Mouse (Mus musculus) stomach, postnatal 0 days (tissue): ENCODE measurements at regions not wholly inside any gene's neighbourhood (a gene's known extent, or its start where the extent isn't known, plus 50 kb on each side); places are given as distances from the start of the nearest gene placed in this dataset.

Experiments used
- ATAC-seq: fragments of 200-750 bp; cut with Nextera tagmentation; 2 replicates; pipeline ENCODE4 v1.8.0; 2017; ENCODE audit not compliant: low FRiP score, low TSS enrichment
- DNase-seq: peaks from one replicate; pipeline ENCODE4 v3.0.0-alpha.2; 2016; ENCODE audit warnings: low spot score
- H3K27ac ChIP-seq: fragments of 300-500 bp; sonication (generic); replicated peaks from 2 replicates; pipeline ENCODE4 v1.5.1; 2014; ENCODE audit warnings: mild to moderate bottlenecking, control low read depth
- H3K27me3 ChIP-seq: fragments of 300-500 bp; sonication (generic); 2 replicates; pipeline ENCODE4 v1.6.1; 2014; ENCODE audit warnings: low read length; ENCODE audit not compliant: control insufficient read depth, insufficient read depth
- H3K36me3 ChIP-seq: fragments of 300-500 bp; sonication (generic); 2 replicates; pipeline ENCODE4 v1.6.1; 2014; ENCODE audit warnings: low read length, mixed read lengths; ENCODE audit not compliant: control insufficient read depth, insufficient read depth
- H3K4me1 ChIP-seq: fragments of 300-500 bp; sonication (generic); replicated peaks from 2 replicates; pipeline ENCODE4 v1.6.1; 2014; ENCODE audit warnings: antibody characterized with exemption; ENCODE audit not compliant: control insufficient read depth, insufficient read depth
- H3K4me2 ChIP-seq: fragments of 300-500 bp; sonication (generic); replicated peaks from 2 replicates; pipeline ENCODE4 v1.6.1; 2014; ENCODE audit warnings: low read depth, mild to moderate bottlenecking, control low read depth, moderate library complexity
- H3K4me3 ChIP-seq: fragments of 300-500 bp; sonication (generic); 2 replicates; pipeline ENCODE4 v1.5.1; 2014; ENCODE audit warnings: low read depth, low read length, control low read depth
- H3K9ac ChIP-seq: fragments of 300-500 bp; sonication (generic); 2 replicates; pipeline ENCODE4 v1.6.1; 2014; ENCODE audit warnings: mild to moderate bottlenecking, low read length, control low read depth, mixed read lengths
- H3K9me3 ChIP-seq: fragments of 300-500 bp; sonication (generic); 2 replicates; pipeline ENCODE4 v1.6.1; 2016; ENCODE audit warnings: low read length; ENCODE audit not compliant: control insufficient read depth
- CTCF ChIP-seq: IDR thresholded peaks from 2 replicates; pipeline ENCODE4 v1.5.1; 2016; ENCODE audit warnings: antibody characterized with exemption, low read depth, mild to moderate bottlenecking, moderate library complexity
- EP300 ChIP-seq: optimal IDR thresholded peaks from 2 replicates; pipeline ENCODE3; 2016; ENCODE audit warnings: antibody characterized with exemption
- WGBS: fragments of 180-500 bp; shearing (Covaris S2); extraction: QIAGEN DNeasy Blood & Tissue Kit; methylation state at CpG from one replicate; pipeline ENCODE4 v1.1.7; 2014; 5-methylcytosine and 5-hydroxymethylcytosine counted together

DNA sequence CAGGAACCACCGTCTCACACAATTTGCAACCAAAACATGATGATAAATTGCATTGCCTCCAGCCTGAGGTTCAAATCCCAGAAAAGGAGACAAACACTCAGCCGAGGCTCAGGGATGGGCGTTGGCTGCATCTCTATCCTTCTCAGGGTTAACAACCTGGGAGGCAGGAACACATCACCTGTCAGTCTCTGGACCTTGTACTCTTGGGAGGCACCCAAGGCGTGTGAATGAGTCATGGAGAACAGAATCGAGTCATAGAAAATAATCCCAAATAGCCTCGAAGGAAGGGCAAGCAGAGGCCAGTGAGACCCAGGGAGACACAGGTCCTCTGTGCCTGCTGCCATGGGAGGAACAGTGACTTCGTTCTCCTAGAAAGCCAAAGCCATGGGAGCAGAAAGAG, 121.0 kb upstream of the Lnx1 start:
- ATAC-seq = peak; percentile 92
- TF ChIP-seq CTCF (no peak), EP300 (no peak)
- Histone ChIP-seq H3K4me3 (no peak overlapping the region), H3K27ac (no peak overlapping the region), H3K9ac (no peak overlapping the region), H3K9me3 (no peaks in the 10 kb centered on the region), H3K27me3 (no peaks in the 10 kb centered on the region), H3K4me1 (no peaks in the 10 kb centered on the region), H3K4me2 (no peak overlapping the region), H3K36me3 (no peaks in the 10 kb centered on the region)
- peak; percentile 55 for DNase-seq
- 49% methylated on average over 7 of the region's 7 CpGs for WGBS

DNA sequence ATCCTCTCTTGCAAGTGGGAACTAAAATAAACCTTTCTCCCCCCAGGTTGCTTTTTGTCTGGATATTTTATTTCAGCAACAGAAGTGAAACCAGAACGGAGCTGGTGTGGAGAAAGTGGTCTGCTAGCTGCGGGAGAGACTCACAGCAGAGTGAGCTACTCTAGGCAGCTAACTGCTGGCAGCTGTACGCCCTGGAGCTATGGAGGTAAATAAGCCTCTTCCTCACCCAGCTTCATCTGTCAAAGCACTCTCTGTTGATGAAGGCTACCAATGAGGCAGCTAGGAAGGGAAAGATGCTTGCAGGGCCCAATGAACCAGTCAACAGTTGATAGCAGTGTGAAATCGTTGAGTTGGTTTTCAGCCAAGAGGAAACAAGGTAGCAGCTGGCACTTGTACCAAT, 119.3 kb upstream of the Lnx1 start:
- ATAC-seq (no peak), DNase-seq (no peak)
- H3K4me2 ChIP-seq = no peak overlapping the region
- H3K9me3 ChIP-seq = no peaks in the 10 kb centered on the region
- no peaks in the 10 kb centered on the region for H3K4me1 ChIP-seq
- H3K27me3 ChIP-seq = no peaks in the 10 kb centered on the region
- H3K27ac ChIP-seq = no peak overlapping the region
- no peak overlapping the region for H3K9ac ChIP-seq
- TF ChIP-seq EP300 (no peak), CTCF (no peak)
- H3K36me3 ChIP-seq = no peaks in the 10 kb centered on the region
- no peak overlapping the region for H3K4me3 ChIP-seq
- 69% methylated on average over 4 of the region's 4 CpGs for WGBS

DNA sequence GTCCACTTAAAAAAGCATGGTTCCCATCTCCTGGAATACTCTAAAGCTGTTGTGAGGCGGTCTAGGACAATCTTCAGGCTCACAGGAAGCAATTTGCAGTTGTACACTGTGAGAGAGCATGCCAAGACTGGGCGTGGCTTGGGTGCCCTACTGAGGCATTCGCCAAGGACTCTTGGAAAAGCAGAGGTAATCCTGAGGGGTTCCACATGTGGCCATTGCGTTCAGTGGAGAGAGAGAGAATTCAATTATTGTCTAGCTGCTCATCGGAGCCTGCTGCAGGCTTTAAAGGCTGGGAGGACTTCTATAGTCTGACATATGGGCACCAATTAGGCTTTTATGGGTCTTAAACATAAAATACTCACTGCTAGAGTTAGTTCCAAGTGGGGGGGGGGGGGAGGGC, 113.8 kb upstream of the Lnx1 start:
- no peak for ATAC-seq

DNA sequence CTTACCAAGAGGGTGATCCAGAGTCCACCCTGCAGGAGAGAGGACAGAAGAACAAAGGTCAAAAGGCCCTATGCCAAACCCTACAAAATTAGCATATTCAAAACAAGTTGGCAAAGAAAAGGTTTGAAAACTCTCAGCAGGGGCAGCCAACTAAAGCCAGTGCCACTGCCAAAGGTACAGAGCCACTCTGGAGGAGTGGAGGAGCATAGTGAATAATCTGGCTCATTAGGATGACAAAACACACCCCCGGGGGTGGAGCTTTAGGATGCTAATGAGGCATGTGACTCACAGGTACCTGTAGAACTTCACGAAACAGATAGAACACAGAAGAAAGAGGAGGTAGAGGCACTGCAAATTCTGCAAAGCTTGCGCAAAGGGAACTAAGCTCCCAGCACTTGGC, 110.7 kb upstream of the Lnx1 start:
- H3K27me3 ChIP-seq = no peaks in the 10 kb centered on the region
- WGBS = 35% methylated on average over 3 of the region's 3 CpGs
- H3K27ac ChIP-seq = no peak overlapping the region
- H3K4me1 ChIP-seq = no peaks in the 10 kb centered on the region
- ATAC-seq (no peak), DNase-seq (no peak)
- H3K9ac ChIP-seq = no peak overlapping the region
- H3K36me3 ChIP-seq = no peaks in the 10 kb centered on the region
- no peak overlapping the region for H3K4me2 ChIP-seq
- H3K9me3 ChIP-seq = no peaks in the 10 kb centered on the region
- no peak overlapping the region for H3K4me3 ChIP-seq
- TF ChIP-seq CTCF = no peak
- no peak for TF ChIP-seq EP300

More for the DNA sequence above, 113.8 kb upstream of the Lnx1 start:
- WGBS = 54% methylated on average over 5 of the region's 5 CpGs
- DNase-seq = no peak
- Histone ChIP-seq H3K9ac (no peak overlapping the region), H3K27ac (no peak overlapping the region), H3K4me1 (no peaks in the 10 kb centered on the region), H3K4me3 (no peak overlapping the region), H3K27me3 (no peaks in the 10 kb centered on the region), H3K36me3 (no peaks in the 10 kb centered on the region), H3K4me2 (no peak overlapping the region), H3K9me3 (no peaks in the 10 kb centered on the region)
- TF ChIP-seq CTCF = no peak
- TF ChIP-seq EP300 = no peak

DNA sequence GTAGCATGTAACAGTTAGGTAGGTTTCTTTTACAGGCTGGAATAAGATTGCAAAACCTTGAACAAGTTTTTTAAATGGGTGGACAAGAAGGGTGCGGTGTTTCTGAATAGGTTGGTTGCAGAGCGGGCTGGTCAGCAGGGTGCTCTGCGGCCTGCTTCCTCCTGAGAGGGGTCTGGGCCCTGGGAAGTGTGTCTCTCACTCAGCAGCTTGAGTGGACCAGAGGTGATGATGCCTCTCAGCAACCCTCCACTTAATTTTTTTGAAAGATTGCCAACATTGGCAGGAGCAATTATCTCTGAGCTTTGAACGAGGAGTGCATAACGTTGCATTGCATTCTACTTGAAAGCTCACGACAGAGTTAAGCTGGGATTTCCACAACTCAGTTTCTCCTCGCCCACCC, 108.3 kb upstream of the Lnx1 start:
- H3K9ac ChIP-seq = no peak overlapping the region
- no peak for DNase-seq
- WGBS = 73% methylated on average over 7 of the region's 7 CpGs
- no peak overlapping the region for H3K4me3 ChIP-seq
- TF ChIP-seq CTCF (no peak), EP300 (no peak)
- no peaks in the 10 kb centered on the region for H3K4me1 ChIP-seq
- no peaks in the 10 kb centered on the region for H3K27me3 ChIP-seq
- no peaks in the 10 kb centered on the region for H3K36me3 ChIP-seq
- no peak overlapping the region for H3K4me2 ChIP-seq
- ATAC-seq = no peak
- H3K27ac ChIP-seq = no peak overlapping the region
- no peaks in the 10 kb centered on the region for H3K9me3 ChIP-seq

DNA sequence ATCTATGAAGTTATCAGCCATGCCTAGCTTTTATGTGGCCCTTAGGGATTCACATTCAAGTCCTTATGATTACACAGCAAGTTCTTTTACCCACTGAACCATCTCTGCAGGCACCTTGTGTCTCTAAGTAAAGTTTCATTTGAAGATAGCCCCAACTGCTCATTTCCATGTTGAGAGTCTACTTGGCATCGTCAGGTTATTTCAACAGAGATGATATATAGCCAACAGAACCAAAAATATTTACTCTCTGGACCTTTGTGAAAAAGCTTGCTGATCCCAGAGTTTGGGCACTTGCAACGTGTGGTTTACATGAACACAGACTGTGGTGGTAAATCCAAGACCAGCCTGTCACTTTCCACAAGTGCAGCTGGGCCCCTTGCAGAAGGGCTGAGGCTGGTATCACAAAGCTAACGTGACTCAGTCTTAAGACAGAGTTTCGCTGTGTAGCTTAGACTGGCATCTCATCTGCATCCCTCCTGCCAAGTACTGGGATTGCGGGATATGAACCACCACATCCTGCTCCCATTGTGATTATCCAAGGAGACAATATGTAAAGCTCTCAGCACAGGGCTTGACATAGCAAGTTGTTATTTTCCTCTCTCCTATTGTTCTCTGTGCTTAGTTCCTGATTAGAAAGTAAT, 105.0 kb upstream of the Lnx1 start:
- no peak overlapping the region for H3K9ac ChIP-seq
- ATAC-seq (no peak), DNase-seq (no peak)
- no peaks in the 10 kb centered on the region for H3K27me3 ChIP-seq
- no peaks in the 10 kb centered on the region for H3K9me3 ChIP-seq
- WGBS = 55% methylated on average over 5 of the region's 5 CpGs
- no peaks in the 10 kb centered on the region for H3K4me1 ChIP-seq
- H3K36me3 ChIP-seq = no peaks in the 10 kb centered on the region
- H3K4me3 ChIP-seq = no peak overlapping the region
- no peak overlapping the region for H3K4me2 ChIP-seq
- no peak for TF ChIP-seq CTCF
- TF ChIP-seq EP300 = no peak
- no peak overlapping the region for H3K27ac ChIP-seq
